Mouse (Mus musculus) bone marrow macrophage, adult 2 months (primary cell): ENCODE measurements around the gene Ralgapa2.

Experiments used
- CTCF ChIP-seq: IDR thresholded peaks from 2 replicates; pipeline ENCODE4 v1.5.1; 2012; ENCODE audit warnings: low read depth, mild to moderate bottlenecking, low read length, moderate library complexity
- POLR2A ChIP-seq: IDR thresholded peaks from 2 replicates; pipeline ENCODE4 v1.6.1; 2012; ENCODE audit warnings: mild to moderate bottlenecking, low read depth, low read length, borderline replicate concordance

- TF ChIP-seq POLR2A: no peak
- TF ChIP-seq CTCF: no peak
Observed at GRCm38 (mm10) chr2:146288326-146288725, 223.8 kb downstream of the Ralgapa2 start.
